Mouse (Mus musculus) stomach, postnatal 0 days (tissue): ENCODE measurements around the gene Chst11.

ENCODE experiments used
- CTCF ChIP-seq: IDR thresholded peaks from 2 replicates; pipeline ENCODE4 v1.5.1; 2016; ENCODE audit warnings: antibody characterized with exemption, low read depth, mild to moderate bottlenecking, moderate library complexity
- EP300 ChIP-seq: optimal IDR thresholded peaks from 2 replicates; pipeline ENCODE3; 2016; ENCODE audit warnings: antibody characterized with exemption

- TF ChIP-seq CTCF (no peak), EP300 (no peak)
Measured at GRCm38 (mm10) chr10:83026174-83026573, 40.9 kb downstream of the Chst11 start.
